Comparison of ENCODE assay signal across 17 mouse cellular contexts in genomic region chr19:24012479-24012878, GRCm38 (mm10). TPM values are rescaled to one million over a fixed set of nuclear protein-coding genes. Genes with fewer than 3 reads are reported as not detected.
"Had no signal": no experiment of that assay in that cellular context is flagged by ENCODE, and none has a peak within 500 bp of the region (broad histone marks: within the 10 kb centered on the region; RNA-seq: fewer than 3 reads in every experiment).

No protein-coding gene starts in this region.

- H3K9ac ChIP-seq: neural tube, embryonic 13.5 days; neural tube, embryonic 15.5 days; stomach, embryonic 15.5 days had no signal

- H3K27me3 ChIP-seq: neural tube, embryonic 13.5 days; neural tube, embryonic 15.5 days; stomach, embryonic 15.5 days had no signal

- H3K9me3 ChIP-seq: stomach, embryonic 15.5 days had no signal

- DNase-seq: retina, postnatal 1 day; right cerebral cortex, adult 18-20 months; right cerebral cortex, postnatal 14 days; right cerebral cortex, postnatal 25 days; right cerebral cortex, postnatal 4 days; spleen, adult 18-20 months; thymus, adult 18-20 months; thymus, adult 2 months; thymus, postnatal 14 days; thymus, postnatal 25 days; thymus, postnatal 36 days; thymus, postnatal 4 days had no signal

- H3K4me2 ChIP-seq: neural tube, embryonic 13.5 days; neural tube, embryonic 15.5 days; stomach, embryonic 15.5 days had no signal

- H3K27ac ChIP-seq: neural tube, embryonic 13.5 days; neural tube, embryonic 15.5 days; stomach, embryonic 15.5 days; stomach, postnatal 0 days had no signal

- H3K4me3 ChIP-seq: neural tube, embryonic 13.5 days; neural tube, embryonic 15.5 days; stomach, embryonic 15.5 days had no signal

- H3K36me3 ChIP-seq: neural tube, embryonic 13.5 days; neural tube, embryonic 15.5 days; stomach, embryonic 15.5 days had no signal

RNA-seq across cellular contexts. Expression of gene Fam189a2, which starts 18.3 kb away (rescaled TPM):
- total RNA-seq: neutrophil, adult 5-6 weeks had no signal
